Mouse (Mus musculus): ENCODE measurements around the gene Fzr1. TPM values are rescaled to one million over a fixed set of nuclear protein-coding genes. Genes with fewer than 3 reads are reported as not detected.

The Fzr1 gene
- total RNA-seq, 2 experiments from 2014 or later = 27.8 to 29.4 TPM

GRCm38 (mm10) chr10:81363436-81364346, 14.6 kb downstream of the Fzr1 start:
- DNase-seq = peak in 1 of 2 experiments; percentile 33
- intact Hi-C loops (cut with DNase I) = no loop called here

DNA sequence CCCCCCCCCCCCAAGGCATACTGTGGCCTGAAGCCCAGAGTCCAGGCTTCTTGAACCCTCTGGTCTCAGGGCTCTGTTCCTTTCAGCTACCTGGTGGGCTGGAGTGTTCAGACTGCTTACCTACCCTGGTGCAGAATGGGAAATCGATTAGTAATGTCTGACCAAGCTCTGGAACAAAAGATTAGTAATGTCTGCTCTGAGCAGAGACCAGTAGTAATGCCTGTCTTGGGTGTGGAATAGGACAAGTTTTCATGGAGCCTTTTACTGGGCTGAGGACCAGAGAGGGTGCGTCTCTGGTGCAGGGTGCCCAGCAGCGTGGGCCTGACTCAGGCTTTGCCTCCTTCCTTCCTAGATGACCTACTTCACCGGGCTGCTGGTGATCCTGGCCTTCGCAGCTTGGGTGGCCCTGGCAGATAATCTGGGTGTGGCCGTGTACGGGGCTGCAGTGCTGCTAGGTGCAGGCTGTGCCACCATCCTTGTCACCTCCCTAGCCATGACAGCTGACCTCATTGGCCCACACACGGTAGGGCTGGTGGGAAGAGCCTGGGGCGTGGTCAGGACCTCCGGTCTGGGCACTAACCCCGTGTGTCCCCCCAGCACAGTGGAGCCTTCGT, 15.9 kb downstream of the Fzr1 start:
- intact Hi-C loops (cut with DNase I) = no loop called here

DNA sequence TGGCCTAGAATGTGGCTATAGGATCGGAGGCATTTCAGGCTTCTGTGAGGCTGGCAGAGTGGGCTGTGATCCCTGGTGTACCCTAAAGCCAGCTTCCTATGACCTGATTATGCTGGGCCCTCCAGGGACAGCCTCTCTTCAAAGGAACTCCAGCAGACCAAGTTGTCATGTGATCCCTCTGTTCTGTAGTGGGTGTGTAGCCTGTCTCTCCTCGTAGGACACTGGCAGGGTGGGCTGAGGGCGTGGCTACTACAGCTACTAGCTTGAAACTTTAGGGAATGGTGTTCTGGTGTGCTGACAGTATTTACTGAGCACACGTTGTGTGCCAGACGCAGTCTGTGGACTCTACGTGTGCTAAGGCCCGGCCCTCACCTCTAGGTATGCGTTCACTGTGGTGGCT, 17.6 kb downstream of the Fzr1 start:
- intact Hi-C loops (cut with DNase I) = no loop called here

More for the DNA sequence above, 15.9 kb downstream of the Fzr1 start:
- no peak for DNase-seq

GRCm38 (mm10) chr10:81358841-81359240, 19.5 kb downstream of the Fzr1 start:
- DNase-seq = no peak
- intact Hi-C loops (cut with DNase I) = no loop called here

More for the DNA sequence above, 17.6 kb downstream of the Fzr1 start:
- DNase-seq = no peak

DNA sequence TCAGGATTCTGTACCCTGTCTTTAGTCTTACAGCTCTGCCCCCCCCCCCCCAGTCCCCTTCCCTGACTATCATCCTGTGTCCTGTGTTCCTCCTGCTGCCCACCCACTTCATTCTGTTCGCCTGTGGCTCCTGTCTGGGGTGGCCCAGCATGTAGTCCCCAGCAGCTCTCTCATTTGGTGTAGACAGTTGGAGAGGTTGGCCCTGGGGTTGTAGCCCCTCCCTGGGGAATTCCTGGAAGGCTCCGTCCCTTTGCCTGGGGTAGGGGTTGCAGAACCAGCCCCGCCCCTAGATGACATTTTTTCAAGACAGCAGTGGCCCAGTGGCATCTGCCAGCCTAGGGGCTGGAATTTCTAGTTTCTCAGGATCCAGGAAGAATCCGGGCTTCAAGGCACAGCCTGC, 20.1 kb downstream of the Fzr1 start:
- intact Hi-C loops (cut with DNase I) = no loop called here
- DNase-seq = no peak

GRCm38 (mm10) chr10:81356991-81357844, 21.1 kb downstream of the Fzr1 start, which contains the start of gene Mfsd12:
TSS of gene Mfsd12 (plus strand) at chr10:81357491.
- intact Hi-C loops (cut with DNase I) = no loop called here

DNA sequence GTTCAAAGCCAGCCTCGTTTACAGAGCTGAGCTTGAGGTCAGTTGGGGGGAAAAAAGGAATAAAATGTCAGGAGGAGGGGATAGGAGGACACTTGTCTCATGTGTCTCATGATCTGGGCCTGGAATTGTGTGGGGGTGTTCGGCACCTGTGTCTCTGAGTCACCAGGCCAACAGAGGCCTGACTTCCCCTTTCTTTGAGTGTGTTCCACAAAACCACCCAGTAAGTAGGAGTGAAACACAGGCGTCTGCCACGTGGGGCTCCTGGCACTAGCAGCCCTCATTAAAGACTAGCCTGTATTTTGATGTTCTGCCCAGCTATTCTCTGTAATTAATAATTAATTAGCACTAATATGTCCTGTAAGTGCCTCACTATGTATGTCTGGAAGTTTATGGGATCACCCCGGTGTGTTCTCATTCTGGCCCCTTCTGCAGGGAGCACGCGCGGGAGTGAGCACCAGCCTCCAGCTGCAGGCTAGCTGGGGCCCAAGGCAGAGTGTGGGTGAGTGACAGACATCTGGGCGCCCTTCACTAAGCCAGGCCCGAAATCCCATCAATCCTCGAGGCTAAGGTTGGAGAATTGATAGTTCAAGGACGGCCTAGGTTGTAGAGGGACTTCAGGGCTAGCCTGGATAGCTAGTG, 21.8 kb downstream of the Fzr1 start:
- intact Hi-C loops (cut with DNase I) = no loop called here
- no peak for DNase-seq

More at GRCm38 (mm10) chr10:81356991-81357844, 21.1 kb downstream of the Fzr1 start, which contains the start of gene Mfsd12:
- DNase-seq = peak; percentile 92 to 93

GRCm38 (mm10) chr10:81355533-81355932, 22.8 kb downstream of the Fzr1 start:
- no peak for DNase-seq
- intact Hi-C loops (cut with DNase I) = no loop called here

DNA sequence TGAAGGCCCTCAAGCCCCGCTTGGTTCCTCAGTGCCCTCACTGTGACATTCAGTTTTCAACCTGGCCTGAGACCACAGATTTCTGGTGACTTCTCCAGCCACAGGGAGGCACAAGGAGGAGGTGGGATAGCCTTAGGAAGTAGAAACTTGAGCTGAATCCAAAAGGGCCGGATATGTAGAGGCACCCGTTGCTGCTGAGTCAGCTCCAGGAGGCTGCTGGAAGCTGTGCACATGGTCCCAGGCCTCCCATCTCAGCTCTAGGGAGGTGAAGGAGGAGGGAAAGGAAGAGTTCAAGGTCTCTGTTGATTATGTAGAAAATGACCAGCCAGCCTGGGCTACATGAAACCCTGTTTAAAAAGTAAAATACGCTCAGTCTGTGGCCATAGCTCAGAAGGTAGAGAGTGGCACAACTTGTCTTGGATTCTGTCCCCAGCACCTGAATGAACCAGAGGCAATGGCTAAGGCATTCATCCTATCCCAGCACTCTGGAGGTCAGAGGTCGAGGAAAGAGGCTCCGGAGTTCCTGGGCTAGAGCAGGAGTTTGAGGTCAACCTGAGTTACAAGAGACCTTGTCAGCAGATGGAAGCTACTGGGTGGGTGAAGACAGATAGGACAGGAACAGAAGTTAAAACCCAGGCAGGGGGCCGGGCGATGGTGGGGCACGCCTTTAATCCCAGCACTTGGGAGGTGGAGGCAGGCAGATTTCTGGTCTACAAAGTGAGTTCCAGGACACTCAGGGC, 23.4 kb downstream of the Fzr1 start:
- no peak for DNase-seq
- intact Hi-C loops (cut with DNase I) = no loop called here

GRCm38 (mm10) chr10:81351678-81352291, 26.5 kb downstream of the Fzr1 start:
- intact Hi-C loops (cut with DNase I) = loop anchor here (2.0 kb wide), 1 partner anchor 63 kb away; no protein-coding TSS in a partner anchor

GRCm38 (mm10) chr10:81350351-81351063, 27.8 kb downstream of the Fzr1 start, which contains the start of gene Hmg20b:
TSS of gene Hmg20b (minus strand) at chr10:81350480.
- intact Hi-C loops (cut with DNase I) = no loop called here
- DNase-seq = peak; percentile 98

More at GRCm38 (mm10) chr10:81351678-81352291, 26.5 kb downstream of the Fzr1 start:
- no peak for DNase-seq

DNA sequence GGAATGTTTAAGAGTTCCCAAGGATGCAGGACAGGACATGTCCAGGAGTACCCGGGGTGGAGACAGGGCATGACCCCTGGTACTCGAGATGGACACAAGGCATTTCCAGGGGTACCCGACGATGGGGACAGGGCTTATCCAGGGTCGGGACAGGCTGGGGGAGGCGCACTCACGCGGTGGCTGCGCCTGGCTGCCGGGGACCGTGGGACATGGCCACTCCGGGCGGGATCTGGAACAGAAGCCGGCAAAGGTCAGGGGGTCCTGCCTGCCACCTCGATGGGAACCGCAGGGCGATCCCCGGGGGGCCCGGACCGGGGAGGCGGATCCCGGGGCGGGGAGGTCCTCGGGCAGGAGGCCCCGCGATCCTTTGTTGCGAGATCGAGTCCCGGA, 28.4 kb downstream of the Fzr1 start:
- intact Hi-C loops (cut with DNase I) = no loop called here
- no peak for DNase-seq

GRCm38 (mm10) chr10:81349146-81349545, 29.2 kb downstream of the Fzr1 start:
- intact Hi-C loops (cut with DNase I) = no loop called here
- peak in 1 of 2 experiments; percentile 27 for DNase-seq

DNA sequence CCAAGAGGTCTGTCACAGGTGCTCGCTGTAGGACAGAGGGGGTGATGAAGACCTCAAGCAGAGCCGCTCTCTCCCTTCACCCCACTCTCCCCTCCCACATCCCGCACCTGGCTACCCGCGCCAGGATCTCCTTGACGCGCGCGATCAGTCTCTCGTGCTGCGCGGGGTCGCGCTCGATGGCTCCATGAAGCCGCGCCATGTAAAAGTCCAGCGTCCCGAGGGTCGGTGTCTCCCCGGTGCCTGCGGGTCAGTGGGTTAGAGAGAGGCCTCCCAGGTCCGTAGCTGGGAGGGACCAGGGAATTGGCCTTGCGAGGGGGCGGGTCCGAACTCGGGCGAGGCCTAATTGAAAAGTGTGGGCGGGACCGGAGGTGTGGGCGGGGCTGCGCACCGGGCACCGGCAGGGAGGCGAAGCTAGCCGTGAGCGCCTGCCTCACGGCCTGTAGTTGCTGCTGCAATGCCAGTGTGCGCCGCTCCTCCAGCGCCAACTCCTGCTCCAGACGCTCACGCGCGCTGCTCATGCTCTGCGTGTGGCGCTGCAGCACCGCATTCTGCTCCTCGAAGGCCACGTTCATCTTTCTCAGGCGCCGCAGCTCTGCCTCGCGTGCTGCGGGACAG, 31.8 kb downstream of the Fzr1 start:
- intact Hi-C loops (cut with DNase I) = no loop called here
- DNase-seq = peak in 1 of 2 experiments; percentile 17

DNA sequence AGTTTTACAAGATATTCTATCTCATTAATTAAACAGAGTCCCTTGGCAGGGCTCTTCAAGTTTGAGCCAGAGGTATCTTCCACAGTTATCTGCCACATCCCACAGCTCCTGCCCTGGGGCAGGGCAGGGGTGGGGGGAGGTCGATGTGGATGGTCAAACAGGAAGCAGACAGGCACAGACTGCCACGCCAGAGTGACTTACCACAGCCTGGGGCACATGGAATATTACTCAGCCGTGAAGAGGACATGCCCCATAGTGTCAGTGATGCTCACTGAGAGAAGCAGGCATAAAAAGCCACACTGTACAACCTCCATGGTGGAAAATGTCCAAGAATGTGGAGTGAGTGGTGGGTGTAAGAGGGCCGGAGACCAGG, 33.2 kb downstream of the Fzr1 start:
- no peak for DNase-seq
- intact Hi-C loops (cut with DNase I) = no loop called here

GRCm38 (mm10) chr10:81344421-81345161, 33.7 kb downstream of the Fzr1 start:
- intact Hi-C loops (cut with DNase I) = no loop called here
- peak in 1 of 2 experiments; percentile 18 for DNase-seq
